Mouse (Mus musculus) myocyte (in vitro differentiated cells): ENCODE data around the gene Pfdn4. TPM values are rescaled to one million over a fixed set of nuclear protein-coding genes. Genes with fewer than 3 reads are reported as not detected.

ENCODE experiments used
- H3K27me3 ChIP-seq: one replicate; pipeline ENCODE4 v1.6.1; 2011; ENCODE audit not compliant: control insufficient read depth, insufficient read depth, insufficient read length
- H3K36me3 ChIP-seq: one replicate; pipeline ENCODE4 v1.6.1; 2011; ENCODE audit not compliant: control insufficient read depth, insufficient read depth
- H3K4me2 ChIP-seq: one replicate; pipeline ENCODE4 v1.6.1; 2011; ENCODE audit warnings: low read depth, control low read depth
- H3K4me3 ChIP-seq: one replicate; pipeline ENCODE4 v1.5.1; 2011; ENCODE audit warnings: mild to moderate bottlenecking, control low read depth, moderate library complexity
- H3K79me2 ChIP-seq: one replicate; pipeline ENCODE4 v1.6.1; 2011; ENCODE audit not compliant: control insufficient read depth, insufficient read depth
- H3ac ChIP-seq: one replicate; pipeline ENCODE4 v1.6.1; 2011; ENCODE audit not compliant: control insufficient read depth, insufficient read length
- CEBPB ChIP-seq: IDR thresholded peaks from 2 replicates; pipeline ENCODE4 v1.6.1; 2011; ENCODE audit warnings: mild to moderate bottlenecking, moderate library complexity; ENCODE audit not compliant: poor library complexity, insufficient read depth, severe bottlenecking
- E2F4 ChIP-seq: IDR thresholded peaks from one replicate; pipeline ENCODE4 v1.6.1; 2011; ENCODE audit warnings: mild to moderate bottlenecking, control low read depth, moderate library complexity; ENCODE audit not compliant: insufficient read depth
- MAX ChIP-seq: IDR thresholded peaks from one replicate; pipeline ENCODE4 v1.6.1; 2011; ENCODE audit warnings: low read depth, mild to moderate bottlenecking, control low read depth
- MYOD1 ChIP-seq, 3 experiments: IDR thresholded peaks; one replicate each; pipeline ENCODE4 v1.6.1; 2011; ENCODE audit warnings: control low read depth in 2 of 3, low read depth in 2 of 3, mild to moderate bottlenecking in 2 of 3, moderate library complexity in 1 of 3; ENCODE audit not compliant: insufficient read length in 2 of 3, control insufficient read depth in 1 of 3
- MYOG ChIP-seq, 3 experiments: IDR thresholded peaks; one replicate each; pipeline ENCODE4 v1.6.1; 2011; ENCODE audit warnings: control low read depth in 2 of 3, low read depth in 2 of 3, mild to moderate bottlenecking in 2 of 3; ENCODE audit not compliant: insufficient read length in 2 of 3, control insufficient read depth in 1 of 3, insufficient read depth in 1 of 3
- POLR2A ChIP-seq: IDR thresholded peaks from one replicate; pipeline ENCODE4 v1.6.1; 2011; ENCODE audit warnings: low read depth, mild to moderate bottlenecking, control low read depth, moderate library complexity; ENCODE audit not compliant: insufficient read length
- POLR2AphosphoS2 ChIP-seq: IDR thresholded peaks from one replicate; pipeline ENCODE4 v1.6.1; 2011; ENCODE audit warnings: low read depth, control low read depth; ENCODE audit not compliant: insufficient read length
- REST ChIP-seq: IDR thresholded peaks from one replicate; pipeline ENCODE4 v1.6.1; 2011; ENCODE audit warnings: mild to moderate bottlenecking, control low read depth, moderate library complexity; ENCODE audit not compliant: insufficient read depth, insufficient read length
- SRF ChIP-seq: IDR thresholded peaks from one replicate; pipeline ENCODE4 v1.6.1; 2011; ENCODE audit warnings: low read depth; ENCODE audit not compliant: control insufficient read depth, insufficient read length
- TCF12 ChIP-seq: IDR thresholded peaks from one replicate; pipeline ENCODE4 v1.6.1; 2011; ENCODE audit warnings: mild to moderate bottlenecking, control low read depth; ENCODE audit not compliant: poor library complexity, insufficient read depth, severe bottlenecking
- TCF3 ChIP-seq: IDR thresholded peaks from one replicate; pipeline ENCODE4 v1.6.1; 2011; ENCODE audit warnings: low read depth, control low read depth; ENCODE audit not compliant: insufficient read length
- USF1 ChIP-seq: IDR thresholded peaks from one replicate; pipeline ENCODE4 v1.6.1; 2011; ENCODE audit warnings: low read depth, mild to moderate bottlenecking, control low read depth, moderate library complexity
- polyA plus RNA-seq: library from polyadenylated mRNA; unstranded; fragments of >200 nt; fragmentation: generic; extraction: Trizol; gene quantifications from one replicate; pipeline ENCODE4 v1.2.1, GENCODE M21; 2012; ENCODE audit warnings: missing spikeins

The Pfdn4 gene
- polyA plus RNA-seq, 1 experiment: 34.0 TPM

GRCm38 (mm10) chr2:170487890-170488502 lies 8.2 kb upstream of the Pfdn4 start:
- Histone ChIP-seq H3ac (no peak overlapping the region), H3K4me3 (no peak overlapping the region), H3K79me2 (no peaks in the 10 kb centered on the region), H3K36me3 (no peaks in the 10 kb centered on the region), H3K27me3 (peaks cover 39% of the 10 kb centered on the region), H3K4me2 (no peak overlapping the region)
- TF ChIP-seq TCF12: no peak
- no peak for TF ChIP-seq MYOG (IDR thresholded peaks at IDR 0.05; ENCODE audit: control insufficient read depth in 1 of 3, insufficient read depth in 1 of 3, insufficient read length in 2 of 3, low read depth in 2 of 3)
- TF ChIP-seq CEBPB: no peak
- no peak for TF ChIP-seq POLR2AphosphoS2
- no peak for TF ChIP-seq TCF3
- TF ChIP-seq POLR2A: no peak
- TF ChIP-seq E2F4: no peak
- no peak for TF ChIP-seq REST
- TF ChIP-seq MAX: no peak
- no peak for TF ChIP-seq USF1
- TF ChIP-seq MYOD1 (IDR thresholded peaks at IDR 0.05; ENCODE audit: control insufficient read depth in 1 of 3, insufficient read length in 2 of 3, low read depth in 2 of 3): no peak
- no peak for TF ChIP-seq SRF

DNA sequence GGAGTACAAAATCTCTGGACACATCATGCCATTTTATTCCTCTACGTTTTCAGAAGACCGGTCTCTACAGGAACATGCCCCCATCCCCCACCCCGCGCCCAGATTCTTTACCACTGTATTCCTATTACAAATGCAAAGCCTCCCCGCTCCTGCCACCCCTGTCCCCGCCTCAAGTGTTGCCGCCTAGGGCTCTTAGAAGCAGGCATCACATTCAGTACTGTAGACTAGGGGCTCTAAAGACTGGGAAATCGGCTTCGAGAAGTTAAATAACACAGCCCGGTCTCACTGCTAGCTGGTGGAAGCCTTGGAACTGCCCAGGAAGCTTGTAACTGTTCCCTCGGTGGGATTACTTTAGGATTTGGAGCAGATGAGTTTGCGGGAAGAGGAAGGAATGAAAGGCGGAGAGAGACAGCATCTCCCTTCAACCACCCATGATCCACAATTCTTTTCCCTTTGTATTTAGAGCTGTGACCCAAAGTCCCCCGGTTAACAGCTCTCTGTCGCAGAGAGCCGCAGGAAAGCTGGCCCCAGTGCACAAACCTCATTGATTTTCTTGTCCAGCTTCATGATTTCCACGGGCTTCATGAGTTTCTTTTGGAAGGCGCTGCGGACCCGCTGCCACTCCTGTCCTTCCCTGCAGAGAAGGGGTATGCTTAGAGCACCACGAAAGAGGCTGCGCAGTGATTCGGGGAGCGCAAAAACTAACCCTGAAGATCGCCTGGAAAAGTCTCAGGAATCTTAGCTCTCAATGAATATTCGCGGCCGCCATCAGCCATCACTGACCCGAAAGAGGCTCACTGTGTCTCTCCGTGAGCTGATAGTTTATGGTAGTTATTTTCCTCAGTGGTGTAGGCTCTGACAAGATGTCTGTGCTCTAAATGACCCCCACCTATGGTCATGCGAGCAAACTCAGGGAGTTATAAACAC lies 1.2 kb upstream of the Pfdn4 start:
- H3K4me2 ChIP-seq: no peak overlapping the region

GRCm38 (mm10) chr2:170497091-170497566 lies 901 bp downstream of the Pfdn4 start, which contains the start of gene Cyp24a1:
Gene Cyp24a1, minus strand, starts transcription at chr2:170497145.
- H3K27me3 ChIP-seq: peaks cover 47% of the 10 kb centered on the region
- H3K36me3 ChIP-seq: no peaks in the 10 kb centered on the region
- TF ChIP-seq MYOG (IDR thresholded peaks at IDR 0.05; ENCODE audit: control insufficient read depth in 1 of 3, insufficient read depth in 1 of 3, insufficient read length in 2 of 3, low read depth in 2 of 3) (no peak), REST (no peak), MYOD1 (IDR thresholded peaks at IDR 0.05; ENCODE audit: control insufficient read depth in 1 of 3, insufficient read length in 2 of 3, low read depth in 2 of 3) (no peak), TCF3 (no peak), USF1 (no peak), MAX (no peak), SRF (no peak), POLR2A (no peak), POLR2AphosphoS2 (no peak), TCF12 (no peak), E2F4 (no peak), CEBPB (no peak)
- H3K4me2 ChIP-seq: no peak within 1 kb of the TSS
- H3K4me3 ChIP-seq: no peak within 1 kb of the TSS
- H3ac ChIP-seq: no peak within 1 kb of the TSS
- H3K79me2 ChIP-seq: no peaks in the 10 kb centered on the region

More for the DNA sequence above, 1.2 kb upstream of the Pfdn4 start:
- Histone ChIP-seq H3K27me3 (peaks cover 56% of the 10 kb centered on the region), H3K36me3 (no peaks in the 10 kb centered on the region), H3ac (no peak overlapping the region), H3K79me2 (no peaks in the 10 kb centered on the region), H3K4me3 (no peak overlapping the region)
- TF ChIP-seq POLR2A: no peak
- no peak for TF ChIP-seq E2F4
- TF ChIP-seq USF1: no peak
- no peak for TF ChIP-seq MYOD1 (IDR thresholded peaks at IDR 0.05; ENCODE audit: control insufficient read depth in 1 of 3, insufficient read length in 2 of 3, low read depth in 2 of 3)
- no peak for TF ChIP-seq TCF3
- TF ChIP-seq POLR2AphosphoS2: no peak
- TF ChIP-seq REST: no peak
- no peak for TF ChIP-seq MAX
- TF ChIP-seq MYOG (IDR thresholded peaks at IDR 0.05; ENCODE audit: control insufficient read depth in 1 of 3, insufficient read depth in 1 of 3, insufficient read length in 2 of 3, low read depth in 2 of 3): no peak
- no peak for TF ChIP-seq CEBPB

- peaks cover 42% of the 10 kb centered on the region for H3K27me3 ChIP-seq
- no peaks in the 10 kb centered on the region for H3K79me2 ChIP-seq
- H3K36me3 ChIP-seq: no peaks in the 10 kb centered on the region
- H3K4me2 ChIP-seq: no peak overlapping the region
- H3ac ChIP-seq: no peak overlapping the region
- H3K4me3 ChIP-seq: no peak overlapping the region
- TF ChIP-seq MAX (no peak), MYOD1 (IDR thresholded peaks at IDR 0.05; ENCODE audit: control insufficient read depth in 1 of 3, insufficient read length in 2 of 3, low read depth in 2 of 3) (no peak), SRF (no peak), TCF12 (no peak), TCF3 (no peak)
These were observed 1.8 kb downstream of the Pfdn4 start for GRCm38 (mm10) chr2:170498011-170498410.
